Mouse (Mus musculus): ENCODE data around the gene Aldh9a1. TPM values are rescaled to one million over a fixed set of nuclear protein-coding genes. Genes with fewer than 3 reads are reported as not detected.

Aldh9a1 gene
- polyA plus RNA-seq, 1 experiment: 29.7 TPM

- Histone ChIP-seq H3K4me1 (peaks cover 15% of the 10 kb centered on the region), H3K27me3 (replicated peaks) (peaks cover 13% of the 10 kb centered on the region), H3K9me3 (no peaks in the 10 kb centered on the region), H3K4me3 (replicated peaks) (no peak overlapping the region), H3K36me3 (replicated peaks; ENCODE audit: low read length) (no peaks in the 10 kb centered on the region)
- TF ChIP-seq FLI1 (IDR thresholded peaks at IDR 0.05; ENCODE audit: low read length): no peak
These were observed 32.5 kb downstream of the Aldh9a1 start for GRCm38 (mm10) chr1:167382316-167382715.

- Histone ChIP-seq H3K4me3 (replicated peaks) (no peak overlapping the region), H3K4me1 (peaks cover 19% of the 10 kb centered on the region), H3K36me3 (replicated peaks; ENCODE audit: low read length) (no peaks in the 10 kb centered on the region), H3K27me3 (replicated peaks) (peaks cover 13% of the 10 kb centered on the region), H3K9me3 (no peaks in the 10 kb centered on the region)
- TF ChIP-seq FLI1 (IDR thresholded peaks at IDR 0.05; ENCODE audit: low read length) (no peak), GATA1 (IDR thresholded peaks at IDR 0.05; ENCODE audit: borderline replicate concordance, low read length) (no peak)
These were observed 33.0 kb downstream of the Aldh9a1 start for GRCm38 (mm10) chr1:167382763-167383162.

DNA sequence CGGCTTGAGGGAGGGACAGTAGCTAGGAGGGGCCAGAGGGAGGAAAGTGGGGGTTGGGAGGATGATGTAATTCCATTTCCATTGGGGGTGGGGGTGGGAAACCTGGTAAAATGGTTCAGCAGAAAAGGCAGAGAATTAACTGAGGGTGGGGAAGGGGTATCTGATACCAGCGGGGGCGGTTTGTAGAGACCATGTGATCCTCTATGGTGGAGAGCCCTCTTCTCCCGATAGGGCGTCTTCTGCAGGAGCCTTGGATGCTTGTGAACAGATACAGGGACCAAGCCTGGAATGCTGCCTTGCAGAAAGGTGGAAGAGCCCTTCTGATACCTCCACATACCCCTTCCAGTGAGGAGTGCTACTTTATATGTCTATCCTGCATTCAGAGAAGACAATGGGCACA lies 33.4 kb downstream of the Aldh9a1 start:
- no peaks in the 10 kb centered on the region for H3K36me3 ChIP-seq (replicated peaks; ENCODE audit: low read length)
- TF ChIP-seq GATA1 (IDR thresholded peaks at IDR 0.05; ENCODE audit: borderline replicate concordance, low read length): no peak
- no peak for TF ChIP-seq FLI1 (IDR thresholded peaks at IDR 0.05; ENCODE audit: low read length)
- H3K4me1 ChIP-seq: peaks cover 21% of the 10 kb centered on the region
- no peaks in the 10 kb centered on the region for H3K9me3 ChIP-seq
- peaks cover 13% of the 10 kb centered on the region for H3K27me3 ChIP-seq (replicated peaks)
- H3K4me3 ChIP-seq (replicated peaks): no peak overlapping the region

GRCm38 (mm10) chr1:167384156-167384555 lies 34.4 kb downstream of the Aldh9a1 start:
- H3K4me3 ChIP-seq (replicated peaks): no peak overlapping the region
- H3K9me3 ChIP-seq: no peaks in the 10 kb centered on the region
- H3K36me3 ChIP-seq (replicated peaks; ENCODE audit: low read length): no peaks in the 10 kb centered on the region
- H3K4me1 ChIP-seq: peaks cover 21% of the 10 kb centered on the region
- peaks cover 13% of the 10 kb centered on the region for H3K27me3 ChIP-seq (replicated peaks)
- no peak for TF ChIP-seq GATA1 (IDR thresholded peaks at IDR 0.05; ENCODE audit: borderline replicate concordance, low read length)
- TF ChIP-seq FLI1 (IDR thresholded peaks at IDR 0.05; ENCODE audit: low read length): no peak

GRCm38 (mm10) chr1:167385211-167385610 lies 35.4 kb downstream of the Aldh9a1 start:
- H3K27me3 ChIP-seq (replicated peaks): peaks cover 13% of the 10 kb centered on the region
- TF ChIP-seq GATA1 (IDR thresholded peaks at IDR 0.05; ENCODE audit: borderline replicate concordance, low read length) (no peak), FLI1 (IDR thresholded peaks at IDR 0.05; ENCODE audit: low read length) (no peak)
- H3K4me1 ChIP-seq: peaks cover 21% of the 10 kb centered on the region
- no peaks in the 10 kb centered on the region for H3K9me3 ChIP-seq
- H3K4me3 ChIP-seq (replicated peaks): no peak overlapping the region
- no peaks in the 10 kb centered on the region for H3K36me3 ChIP-seq (replicated peaks; ENCODE audit: low read length)

DNA sequence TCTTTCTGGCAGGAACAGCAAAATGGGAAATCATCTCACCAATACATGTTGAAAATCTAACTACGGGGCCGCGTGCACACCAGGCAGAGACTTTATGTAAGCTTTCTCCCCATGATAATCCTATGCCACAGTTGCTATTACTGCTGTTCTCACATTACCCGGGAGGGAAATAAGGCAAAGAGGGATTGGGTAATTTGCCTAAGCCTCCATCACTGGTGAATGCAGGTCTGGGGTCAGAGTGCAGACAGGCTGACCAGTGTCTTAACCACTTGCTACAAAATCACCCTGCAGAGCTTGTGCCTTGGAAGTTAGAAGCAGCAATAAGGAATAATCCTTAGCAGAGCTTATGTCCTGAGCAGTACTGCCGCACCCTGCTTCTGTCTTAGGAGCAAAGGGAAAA lies 35.8 kb downstream of the Aldh9a1 start:
- Histone ChIP-seq H3K4me3 (replicated peaks) (no peak overlapping the region), H3K27me3 (replicated peaks) (peaks cover 11% of the 10 kb centered on the region), H3K4me1 (peaks cover 21% of the 10 kb centered on the region), H3K36me3 (replicated peaks; ENCODE audit: low read length) (no peaks in the 10 kb centered on the region), H3K9me3 (no peaks in the 10 kb centered on the region)
- TF ChIP-seq FLI1 (IDR thresholded peaks at IDR 0.05; ENCODE audit: low read length) (no peak), GATA1 (IDR thresholded peaks at IDR 0.05; ENCODE audit: borderline replicate concordance, low read length) (no peak)

DNA sequence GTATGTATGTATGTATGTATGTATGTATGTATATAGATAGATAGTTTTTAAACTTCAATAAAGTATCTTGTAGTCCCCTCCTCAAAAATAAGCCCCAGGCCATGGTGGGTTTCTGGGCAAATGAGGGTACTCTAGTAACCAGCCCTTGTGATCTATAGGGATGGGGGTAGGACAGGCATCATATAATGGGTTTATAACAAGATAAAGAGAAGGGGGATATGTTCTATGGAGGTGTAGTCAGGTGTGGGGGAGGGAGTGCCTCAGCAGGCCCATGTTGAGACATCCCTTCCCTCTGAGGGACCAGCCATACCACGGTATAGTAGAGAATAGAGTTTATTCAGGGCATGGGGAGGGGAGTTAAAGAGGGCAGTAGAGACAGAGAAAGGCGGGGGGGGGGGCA lies 36.7 kb downstream of the Aldh9a1 start:
- H3K4me3 ChIP-seq (replicated peaks): no peak overlapping the region
- H3K27me3 ChIP-seq (replicated peaks): peaks cover 10% of the 10 kb centered on the region
- no peaks in the 10 kb centered on the region for H3K36me3 ChIP-seq (replicated peaks; ENCODE audit: low read length)
- TF ChIP-seq FLI1 (IDR thresholded peaks at IDR 0.05; ENCODE audit: low read length) (no peak), GATA1 (IDR thresholded peaks at IDR 0.05; ENCODE audit: borderline replicate concordance, low read length) (no peak)
- no peaks in the 10 kb centered on the region for H3K9me3 ChIP-seq
- H3K4me1 ChIP-seq: peaks cover 25% of the 10 kb centered on the region

DNA sequence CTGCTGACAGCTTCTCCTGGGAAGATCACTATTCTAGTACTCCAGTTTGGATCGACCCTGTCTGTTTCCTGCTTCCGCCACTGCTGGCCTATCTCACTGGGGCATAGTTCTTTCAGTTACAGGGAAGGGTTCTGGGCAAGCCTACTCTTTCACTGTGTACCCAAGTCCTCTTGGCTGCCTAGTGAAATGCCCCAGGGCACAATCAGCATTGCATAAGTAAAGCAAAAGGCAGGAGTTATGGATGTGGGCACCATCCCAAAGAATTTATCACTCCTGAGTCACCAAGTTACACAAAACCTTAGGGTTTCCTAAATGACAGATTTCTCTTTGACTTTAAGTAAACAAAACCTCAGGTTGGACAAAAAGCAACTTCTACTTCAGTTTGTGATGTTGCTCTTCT lies 37.5 kb downstream of the Aldh9a1 start:
- H3K27me3 ChIP-seq (replicated peaks): peaks cover 6% of the 10 kb centered on the region
- H3K4me1 ChIP-seq: peaks cover 31% of the 10 kb centered on the region
- H3K36me3 ChIP-seq (replicated peaks; ENCODE audit: low read length): no peaks in the 10 kb centered on the region
- H3K4me3 ChIP-seq (replicated peaks): no peak overlapping the region
- H3K9me3 ChIP-seq: no peaks in the 10 kb centered on the region
- TF ChIP-seq GATA1 (IDR thresholded peaks at IDR 0.05; ENCODE audit: borderline replicate concordance, low read length): no peak
- TF ChIP-seq FLI1 (IDR thresholded peaks at IDR 0.05; ENCODE audit: low read length): no peak

- no peaks in the 10 kb centered on the region for H3K9me3 ChIP-seq
- TF ChIP-seq GATA1 (IDR thresholded peaks at IDR 0.05; ENCODE audit: borderline replicate concordance, low read length) (no peak), FLI1 (IDR thresholded peaks at IDR 0.05; ENCODE audit: low read length) (no peak)
- peaks cover 6% of the 10 kb centered on the region for H3K27me3 ChIP-seq (replicated peaks)
- no peaks in the 10 kb centered on the region for H3K36me3 ChIP-seq (replicated peaks; ENCODE audit: low read length)
- no peak overlapping the region for H3K4me3 ChIP-seq (replicated peaks)
- H3K4me1 ChIP-seq: peaks cover 36% of the 10 kb centered on the region
These were observed 38.0 kb downstream of the Aldh9a1 start for GRCm38 (mm10) chr1:167387796-167388195.

DNA sequence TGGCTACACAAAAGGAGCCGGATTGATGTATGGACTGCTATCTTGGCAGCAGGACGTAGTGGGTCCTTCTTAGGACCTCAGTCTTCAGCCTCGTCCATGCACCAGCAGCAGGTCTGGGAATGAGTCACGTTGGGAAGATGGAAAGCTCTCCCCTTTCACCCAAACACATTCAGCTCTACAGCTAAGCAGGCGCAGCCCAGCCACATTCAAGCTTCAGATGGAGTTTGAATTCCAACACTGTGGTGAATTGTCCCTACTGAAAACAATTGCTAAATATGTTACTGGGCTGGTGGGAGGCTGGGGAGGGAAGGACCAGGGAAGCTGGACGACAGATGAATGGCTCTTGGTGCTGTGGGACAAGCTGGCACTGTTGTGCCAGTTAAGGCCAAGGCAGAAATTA lies 38.8 kb downstream of the Aldh9a1 start:
- Histone ChIP-seq H3K27me3 (replicated peaks) (peaks cover 6% of the 10 kb centered on the region), H3K9me3 (no peaks in the 10 kb centered on the region), H3K4me3 (replicated peaks) (no peak overlapping the region), H3K4me1 (peaks cover 43% of the 10 kb centered on the region), H3K36me3 (replicated peaks; ENCODE audit: low read length) (no peaks in the 10 kb centered on the region)
- TF ChIP-seq FLI1 (IDR thresholded peaks at IDR 0.05; ENCODE audit: low read length) (no peak), GATA1 (IDR thresholded peaks at IDR 0.05; ENCODE audit: borderline replicate concordance, low read length) (no peak)

DNA sequence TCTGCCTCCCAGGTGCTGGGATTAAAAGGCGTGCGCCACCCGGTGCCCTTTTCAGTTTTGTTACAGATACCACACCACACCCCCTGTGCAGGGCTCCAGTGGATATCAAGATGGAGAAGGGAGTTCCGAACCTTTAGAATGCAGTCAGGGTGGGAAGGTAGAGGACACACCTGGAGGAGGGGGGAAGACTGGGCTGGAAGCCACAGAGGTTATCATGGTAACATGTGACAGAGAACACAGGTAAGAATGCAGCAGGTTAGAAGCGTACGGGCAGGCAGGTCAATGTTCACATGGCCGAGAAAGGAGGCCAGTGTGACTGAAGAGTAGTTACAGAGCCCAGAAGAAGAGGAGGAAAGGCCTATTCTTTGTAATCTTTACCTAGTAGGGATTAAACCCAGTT lies 39.8 kb downstream of the Aldh9a1 start:
- no peak overlapping the region for H3K4me3 ChIP-seq (replicated peaks)
- H3K27me3 ChIP-seq (replicated peaks): peaks cover 6% of the 10 kb centered on the region
- peaks cover 42% of the 10 kb centered on the region for H3K4me1 ChIP-seq
- TF ChIP-seq GATA1 (IDR thresholded peaks at IDR 0.05; ENCODE audit: borderline replicate concordance, low read length): no peak
- no peaks in the 10 kb centered on the region for H3K36me3 ChIP-seq (replicated peaks; ENCODE audit: low read length)
- H3K9me3 ChIP-seq: no peaks in the 10 kb centered on the region

All from megakaryocyte, embryonic 14.5 days (primary cell).